Mouse (Mus musculus): ENCODE measurements around the gene Ilk. TPM values are rescaled to one million over a fixed set of nuclear protein-coding genes. Genes with fewer than 3 reads are reported as not detected.

Ilk gene
- total RNA-seq, 4 experiments from 2014 or later: 35.7 to 41.8 (median 38.3) TPM

- DNase-seq (ENCODE audit: low spot score in 2 of 2): no peak
These were observed 48.2 kb downstream of the Ilk start for GRCm38 (mm10) chr7:105784556-105784955.

GRCm38 (mm10) chr7:105786506-105787284 is 50.3 kb downstream of the Ilk start:
- DNase-seq (ENCODE audit: low spot score in 2 of 2): no peak

- DNase-seq (ENCODE audit: low spot score in 2 of 2): no peak
These were observed 51.1 kb downstream of the Ilk start, which contains the start of gene Dchs1 for GRCm38 (mm10) chr7:105787285-105788140. TSS of gene Dchs1 (minus strand) at chr7:105787654.

GRCm38 (mm10) chr7:105791147-105791546 is 54.8 kb downstream of the Ilk start:
- no peak for DNase-seq (ENCODE audit: low spot score in 2 of 2)

Other genes starting within 250 kb of the Ilk start
- gene Smpd1, start 182.2 kb upstream of the Ilk start, total RNA-seq (2022): 10 to 100 TPM; 47.6 to 60.6 (median 56.7) TPM
- gene Apbb1, start 154.9 kb upstream of the Ilk start, total RNA-seq (2022): 1 to 10 TPM; 4.7 to 8.0 (median 6.8) TPM
- under 1 TPM in 1 of 4 experiments, not detected in 3; 0.64 TPM for gene Hpx, start 136.5 kb upstream of the Ilk start, total RNA-seq (2022)
- gene Trim3, start 103.0 kb upstream of the Ilk start, total RNA-seq (2022): 10 to 100 TPM; 10.0 to 14.9 (median 12.3) TPM
- 10 to 100 TPM; 57.2 to 68.1 (median 62.0) TPM for gene Timm10b, start 96.5 kb upstream of the Ilk start, total RNA-seq (2022)
- gene Arfip2, start 96.2 kb upstream of the Ilk start, total RNA-seq (2022): 1 to 10 TPM; 3.3 to 7.9 (median 6.2) TPM
- gene Gm45799, start 96.0 kb upstream of the Ilk start, total RNA-seq (2022): 1 to 10 TPM in 2 of 4 experiments, under 1 TPM in 2; 0.48 to 5.2 (median 2.2) TPM
- gene Dnhd1, start 85.8 kb upstream of the Ilk start, total RNA-seq (2022): under 1 TPM; 0.09 to 0.19 (median 0.11) TPM
- gene Rrp8, start 793 bp downstream of the Ilk start, total RNA-seq (2022): 10 to 100 TPM; 10.5 to 15.6 (median 13.4) TPM
- gene Taf10, start 7.8 kb downstream of the Ilk start, total RNA-seq (2022): 100 to 1,000 TPM in 1 of 4 experiments, 10 to 100 TPM in 3; 89.4 to 106 (median 97.8) TPM
- gene Tpp1, start 15.6 kb downstream of the Ilk start, total RNA-seq (2022): 10 to 100 TPM; 35.3 to 54.3 (median 47.8) TPM
- 1 to 10 TPM; 1.4 to 2.1 (median 1.7) TPM for gene Dchs1, start 51.1 kb downstream of the Ilk start, total RNA-seq (2022)
- 100 to 1,000 TPM; 108 to 123 (median 112) TPM for gene Mrpl17, start 74.5 kb downstream of the Ilk start, total RNA-seq (2022)
- 1 to 10 TPM in 3 of 4 experiments, under 1 TPM in 1; 0.68 to 3.8 (median 2.1) TPM for gene Gm4070, start 217.4 kb downstream of the Ilk start, total RNA-seq (2022)